Mouse (Mus musculus) hindbrain, embryonic 11.5 days (tissue): ENCODE measurements at regions not wholly inside any gene's neighbourhood (a gene's known extent, or its start where the extent isn't known, plus 50 kb on each side); places are given as distances from the start of the nearest gene placed in this dataset.

Experiments
- ATAC-seq: fragments of 200-750 bp; cut with Nextera tagmentation; 2 replicates; pipeline ENCODE4 v1.8.0; 2017; ENCODE audit warnings: mild to moderate bottlenecking, moderate TSS enrichment, moderate library complexity; ENCODE audit not compliant: low FRiP score
- DNase-seq: peaks from one replicate; pipeline ENCODE4 v3.0.0-alpha.2; 2015; ENCODE audit warnings: low spot score
- H3K27ac ChIP-seq: fragments of 300-500 bp; sonication (generic); 2 replicates; pipeline ENCODE4 v1.5.1; 2014; ENCODE audit warnings: mild to moderate bottlenecking, low read depth, low read length
- H3K27me3 ChIP-seq: fragments of 300-500 bp; sonication (generic); 2 replicates; pipeline ENCODE4 v1.6.1; 2014; ENCODE audit warnings: mild to moderate bottlenecking, low read length, moderate library complexity, mixed read lengths; ENCODE audit not compliant: control insufficient read depth, insufficient read depth
- H3K36me3 ChIP-seq: fragments of 300-500 bp; sonication (generic); 2 replicates; pipeline ENCODE4 v1.6.1; 2014; ENCODE audit warnings: mild to moderate bottlenecking, low read length, moderate library complexity, mixed read lengths; ENCODE audit not compliant: control insufficient read depth, insufficient read depth
- H3K4me1 ChIP-seq: fragments of 300-500 bp; sonication (generic); replicated peaks from 2 replicates; pipeline ENCODE4 v1.6.1; 2014; ENCODE audit warnings: low read length, mixed read lengths; ENCODE audit not compliant: control insufficient read depth, insufficient read depth
- H3K4me2 ChIP-seq: fragments of 300-500 bp; sonication (generic); replicated peaks from 2 replicates; pipeline ENCODE4 v1.6.1; 2014; ENCODE audit warnings: mild to moderate bottlenecking, low read depth, low read length
- H3K4me3 ChIP-seq: fragments of 300-500 bp; sonication (generic); 2 replicates; pipeline ENCODE4 v1.5.1; 2014; ENCODE audit warnings: low read depth, low read length
- H3K9ac ChIP-seq: fragments of 300-500 bp; sonication (generic); 2 replicates; pipeline ENCODE4 v1.6.1; 2014; ENCODE audit warnings: low read depth, low read length
- H3K9me3 ChIP-seq: fragments of 300-500 bp; sonication (generic); 2 replicates; pipeline ENCODE4 v1.6.1; 2016; ENCODE audit warnings: low read length; ENCODE audit not compliant: control insufficient read depth
- WGBS: fragments of 180-500 bp; shearing (Covaris S2); extraction: QIAGEN DNeasy Blood & Tissue Kit; methylation state at CpG from one replicate; pipeline ENCODE4 v1.1.7; 2014; 5-methylcytosine and 5-hydroxymethylcytosine counted together

DNA sequence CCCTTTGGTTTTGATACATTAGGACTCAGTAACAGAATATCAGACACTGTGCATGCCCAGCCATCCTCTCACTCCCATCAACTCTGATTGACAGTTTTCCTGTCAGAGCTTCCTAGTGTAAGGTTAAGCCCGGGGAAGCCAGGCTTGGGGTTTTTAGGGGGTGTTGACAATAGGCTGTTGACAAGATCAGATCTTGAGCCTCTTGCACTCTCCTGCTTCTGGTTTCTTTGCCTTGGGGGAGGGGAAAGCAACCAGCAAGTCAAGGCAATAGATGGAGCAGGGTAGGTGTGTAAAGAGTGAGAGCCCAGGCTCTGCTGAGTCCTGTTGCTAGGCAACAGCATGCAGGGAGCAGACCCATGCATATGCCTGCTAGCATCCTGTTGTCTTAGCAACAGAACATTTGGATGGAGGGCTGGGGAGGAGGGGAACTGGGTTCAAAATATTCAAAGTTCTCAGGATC, 410.5 kb downstream of the Igsf11 start:
- Histone ChIP-seq H3K9me3 (no peaks in the 10 kb centered on the region), H3K27ac (no peak overlapping the region), H3K4me2 (no peak overlapping the region), H3K9ac (no peak overlapping the region), H3K4me3 (no peak overlapping the region), H3K4me1 (no peaks in the 10 kb centered on the region), H3K36me3 (no peaks in the 10 kb centered on the region), H3K27me3 (no peaks in the 10 kb centered on the region; the same call in 1 of the 2 replicates)
- 12% methylated on average over 1 of the region's 1 CpGs for WGBS
- DNase-seq (peak; percentile 68), ATAC-seq (peak; percentile 97)

- H3K27me3 ChIP-seq, result no peaks in the 10 kb centered on the region
- H3K4me1 ChIP-seq, result no peaks in the 10 kb centered on the region
- no peak overlapping the region for H3K4me3 ChIP-seq
- H3K9me3 ChIP-seq, result no peaks in the 10 kb centered on the region
- DNase-seq, result no peak
- WGBS, result 39% methylated on average over 7 of the region's 7 CpGs
- no peaks in the 10 kb centered on the region for H3K36me3 ChIP-seq
- H3K27ac ChIP-seq, result no peak overlapping the region
- H3K4me2 ChIP-seq, result no peak overlapping the region
- H3K9ac ChIP-seq, result no peak overlapping the region
- ATAC-seq, result peak; percentile 45
Observed at GRCm38 (mm10) chr16:39303371-39303770, 410.9 kb downstream of the Igsf11 start.

GRCm38 (mm10) chr16:39307951-39308350, 415.5 kb downstream of the Igsf11 start:
- Histone ChIP-seq H3K4me3 (no peak overlapping the region), H3K36me3 (no peaks in the 10 kb centered on the region), H3K27me3 (no peaks in the 10 kb centered on the region), H3K9ac (no peak overlapping the region), H3K4me1 (no peaks in the 10 kb centered on the region), H3K9me3 (no peaks in the 10 kb centered on the region), H3K27ac (no peak overlapping the region), H3K4me2 (no peak overlapping the region)
- ATAC-seq (no peak), DNase-seq (no peak)
- WGBS, result 60% methylated on average over 5 of the region's 5 CpGs

DNA sequence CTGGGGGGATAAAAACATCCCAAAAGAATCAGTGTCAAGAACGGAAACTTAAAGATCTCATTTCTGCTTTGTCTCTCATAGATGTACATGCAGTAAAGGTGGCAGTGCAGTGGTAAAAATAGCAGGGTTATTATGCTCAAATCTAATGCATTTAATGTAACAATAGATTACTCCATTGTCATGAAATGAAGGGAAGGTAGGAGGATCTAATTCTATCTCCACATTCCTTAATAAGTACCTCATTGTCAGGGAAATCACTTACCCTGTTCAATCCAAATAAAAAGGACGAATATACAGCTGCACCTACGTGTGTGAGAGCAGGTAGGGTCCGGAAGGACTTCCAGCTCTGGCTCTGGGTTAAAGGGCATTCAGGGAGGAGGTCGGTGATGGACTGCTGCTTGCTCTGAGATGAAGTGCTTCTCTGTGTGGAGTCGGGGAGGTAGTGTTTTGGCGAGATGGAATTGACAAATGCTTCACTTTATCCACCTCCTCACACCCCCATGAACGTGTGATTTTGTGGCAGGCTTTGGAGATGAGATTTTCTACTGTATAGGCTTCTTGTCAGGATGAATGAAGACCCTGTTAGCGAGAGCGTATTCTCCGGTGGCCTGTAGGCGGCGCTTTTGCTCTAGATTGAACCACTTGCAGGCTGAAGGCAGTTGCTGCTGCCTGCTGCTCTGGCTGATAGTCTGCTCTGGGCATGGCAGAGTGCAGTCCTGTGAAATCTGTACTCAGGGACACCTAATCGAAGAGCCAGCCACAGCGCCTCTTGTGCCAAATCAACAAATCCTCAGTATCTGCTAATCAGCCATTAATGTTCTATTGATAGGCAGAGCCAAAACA, 424.5 kb downstream of the Igsf11 start:
- Histone ChIP-seq H3K36me3 (no peaks in the 10 kb centered on the region), H3K4me1 (no peaks in the 10 kb centered on the region), H3K9ac (no peak overlapping the region), H3K27ac (no peak overlapping the region), H3K4me3 (no peak overlapping the region), H3K4me2 (no peak overlapping the region), H3K9me3 (no peaks in the 10 kb centered on the region), H3K27me3 (no peaks in the 10 kb centered on the region)
- ATAC-seq (peak; percentile 84), DNase-seq (peak; percentile 84)
- WGBS, result 26% methylated on average over 15 of the region's 15 CpGs

- Histone ChIP-seq H3K4me3 (no peak overlapping the region), H3K4me1 (no peaks in the 10 kb centered on the region), H3K9me3 (no peaks in the 10 kb centered on the region), H3K9ac (no peak overlapping the region), H3K27ac (no peak overlapping the region), H3K36me3 (no peaks in the 10 kb centered on the region), H3K4me2 (no peak overlapping the region), H3K27me3 (no peaks in the 10 kb centered on the region)
- no peak for DNase-seq
- ATAC-seq, result no peak
- 85% methylated on average over 2 of the region's 2 CpGs for WGBS
Observed at GRCm38 (mm10) chr16:39325627-39326026, 433.2 kb downstream of the Igsf11 start.

DNA sequence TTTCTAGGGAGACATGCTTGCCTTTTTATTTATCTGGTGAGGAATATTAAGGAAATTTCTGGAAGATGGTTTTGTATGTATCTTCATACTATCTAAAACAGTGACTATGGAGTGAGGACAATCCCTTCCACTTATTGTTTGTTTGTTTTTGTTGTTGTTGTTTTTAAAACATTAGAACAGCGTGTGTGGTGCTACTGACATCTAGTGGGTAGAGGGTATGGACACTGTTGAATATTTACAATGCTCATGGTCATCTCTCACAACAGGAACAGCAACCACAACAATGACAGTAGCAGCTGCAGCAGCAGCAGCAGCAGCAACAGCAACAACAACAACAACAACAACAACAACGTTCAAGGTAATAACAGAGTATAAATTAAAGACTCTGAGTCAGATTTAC, 471.2 kb downstream of the Igsf11 start:
- no peak for DNase-seq
- H3K4me1 ChIP-seq, result no peaks in the 10 kb centered on the region
- 72% methylated on average over 2 of the region's 2 CpGs for WGBS
- ATAC-seq, result no peak
- H3K4me3 ChIP-seq, result no peak overlapping the region
- no peak overlapping the region for H3K4me2 ChIP-seq
- no peaks in the 10 kb centered on the region for H3K27me3 ChIP-seq
- no peak overlapping the region for H3K27ac ChIP-seq
- no peak overlapping the region for H3K9ac ChIP-seq
- H3K9me3 ChIP-seq, result no peaks in the 10 kb centered on the region
- no peaks in the 10 kb centered on the region for H3K36me3 ChIP-seq

DNA sequence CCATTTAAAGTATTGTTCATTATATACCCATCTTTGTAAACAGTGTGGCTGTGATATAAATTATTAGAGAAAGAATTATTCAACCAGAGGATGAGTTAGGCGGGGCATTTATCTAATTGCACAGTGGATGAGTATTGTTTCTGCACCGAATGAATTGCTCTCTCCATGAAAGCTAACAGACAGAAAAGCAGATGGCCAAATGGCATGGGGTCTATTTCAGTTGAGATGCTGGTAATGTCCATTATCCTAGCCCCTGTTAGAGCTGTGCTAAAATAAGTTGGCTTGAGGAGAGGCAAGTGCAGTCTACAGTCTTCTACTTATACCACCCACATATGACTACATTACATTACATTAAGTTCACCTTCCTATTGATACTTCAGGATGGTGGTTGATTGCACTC, 475.8 kb downstream of the Igsf11 start:
- DNase-seq, result no peak
- H3K9me3 ChIP-seq, result no peaks in the 10 kb centered on the region
- 86% methylated on average over 2 of the region's 2 CpGs for WGBS
- no peaks in the 10 kb centered on the region for H3K4me1 ChIP-seq
- no peaks in the 10 kb centered on the region for H3K36me3 ChIP-seq
- H3K9ac ChIP-seq, result no peak overlapping the region
- no peak for ATAC-seq
- H3K4me3 ChIP-seq, result no peak overlapping the region
- no peak overlapping the region for H3K27ac ChIP-seq
- no peak overlapping the region for H3K4me2 ChIP-seq
- no peaks in the 10 kb centered on the region for H3K27me3 ChIP-seq

DNA sequence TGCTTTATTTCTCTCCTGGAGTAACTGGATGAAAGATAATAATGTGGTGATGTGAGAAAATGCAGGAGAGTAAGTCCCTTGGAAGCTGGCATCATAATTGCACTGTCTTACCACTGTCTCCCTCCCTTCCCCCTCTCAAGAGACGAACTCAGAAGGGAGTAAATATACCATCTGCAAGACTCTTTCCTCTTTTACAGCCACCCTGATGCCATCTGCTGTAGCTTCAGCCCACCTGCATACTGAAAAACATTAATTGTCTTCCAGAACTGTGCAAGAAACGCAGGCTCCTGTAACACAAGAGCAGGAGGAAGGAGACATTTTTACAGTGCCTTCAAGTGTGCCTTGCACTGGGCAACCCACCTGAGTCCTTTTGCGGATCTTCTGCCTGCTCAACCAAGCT, 482.1 kb downstream of the Igsf11 start:
- Histone ChIP-seq H3K27ac (no peak overlapping the region), H3K9ac (no peak overlapping the region), H3K27me3 (no peaks in the 10 kb centered on the region), H3K9me3 (no peaks in the 10 kb centered on the region), H3K4me1 (no peaks in the 10 kb centered on the region), H3K36me3 (no peaks in the 10 kb centered on the region), H3K4me3 (no peak overlapping the region), H3K4me2 (no peak overlapping the region)
- WGBS, result 85% methylated on average over 3 of the region's 3 CpGs
- ATAC-seq, result no peak
- no peak for DNase-seq

DNA sequence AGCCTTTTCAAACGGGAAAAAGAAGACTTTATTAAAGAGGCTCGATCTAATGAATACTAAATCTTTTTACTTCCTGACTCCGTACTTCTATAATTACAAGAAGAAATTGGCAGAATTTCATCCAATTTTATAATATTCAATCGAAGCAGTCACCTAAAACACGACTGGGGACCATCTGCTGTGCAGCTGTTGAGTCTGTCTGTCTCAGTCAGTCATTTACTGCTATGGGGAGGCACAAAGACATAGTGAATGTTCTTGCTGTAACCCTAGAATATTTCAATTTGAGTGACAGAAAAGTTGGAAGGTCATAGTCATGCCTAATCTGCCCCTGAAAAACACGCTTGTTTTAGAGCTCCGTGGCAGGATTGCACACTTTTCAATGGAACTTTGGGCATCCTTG, 487.5 kb downstream of the Igsf11 start:
- Histone ChIP-seq H3K4me1 (no peaks in the 10 kb centered on the region), H3K36me3 (no peaks in the 10 kb centered on the region), H3K9me3 (no peaks in the 10 kb centered on the region), H3K4me3 (no peak overlapping the region), H3K9ac (no peak overlapping the region), H3K4me2 (no peak overlapping the region), H3K27ac (no peak overlapping the region), H3K27me3 (no peaks in the 10 kb centered on the region)
- WGBS, result 77% methylated on average over 7 of the region's 7 CpGs
- ATAC-seq (no peak), DNase-seq (no peak)
